Mouse (Mus musculus): ENCODE measurements at regions not wholly inside any gene's neighbourhood (a gene's known extent, or its start where the extent isn't known, plus 50 kb on each side); places are given as distances from the start of the nearest gene placed in this dataset.

GRCm38 (mm10) chr5:106296721-106297120, 161.2 kb downstream of the Barhl2 start:
- Histone ChIP-seq H3K4me3 (ENCODE audit: low read depth, low read length) (no peak overlapping the region), H3K27me3 (ENCODE audit: control insufficient read depth, insufficient read depth, low read length) (no peaks in the 10 kb centered on the region), H3K4me2 (ENCODE audit: low read depth, low read length, severe bottlenecking) (no peak overlapping the region), H3K9ac (ENCODE audit: low read length) (no peak overlapping the region), H3K4me1 (replicated peaks; ENCODE audit: control insufficient read depth, insufficient read depth, low read length) (peaks cover 10% of the 10 kb centered on the region), H3K27ac (ENCODE audit: low read depth, low read length) (no peak overlapping the region), H3K36me3 (ENCODE audit: control insufficient read depth, insufficient read depth, low read length) (no peaks in the 10 kb centered on the region), H3K9me3 (ENCODE audit: control insufficient read depth, low read length) (no peaks in the 10 kb centered on the region)
- ATAC-seq (replicated peaks; ENCODE audit: low FRiP score): no peak
- WGBS: 18% methylated on average over 6 of the region's 6 CpGs
- no peak for DNase-seq (ENCODE audit: low spot score)

DNA sequence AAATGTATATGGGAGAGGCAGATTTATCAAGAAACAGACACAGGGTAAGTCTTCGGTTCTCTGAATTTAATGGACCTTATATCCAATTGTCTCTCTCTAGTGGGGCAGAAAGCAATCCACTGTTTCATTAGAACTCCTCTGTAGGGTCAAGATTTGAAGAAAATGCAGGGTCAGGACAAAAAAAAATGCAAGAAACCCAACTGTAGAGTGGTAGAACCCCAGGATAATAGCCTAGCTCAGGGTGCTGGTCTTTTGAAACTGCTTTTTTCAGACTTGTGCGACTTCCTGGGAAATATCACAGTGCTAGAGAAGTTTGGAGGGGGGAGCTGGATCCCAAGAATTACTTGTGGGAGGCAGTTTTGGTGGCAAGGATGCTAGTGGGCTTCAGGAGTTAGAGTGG, 162.0 kb downstream of the Barhl2 start:
- ATAC-seq (replicated peaks; ENCODE audit: low FRiP score): peak; percentile 27; the same call in 1 of the 2 replicates
- Histone ChIP-seq H3K9me3 (ENCODE audit: control insufficient read depth, low read length) (no peaks in the 10 kb centered on the region), H3K4me2 (ENCODE audit: low read depth, low read length, severe bottlenecking) (no peak overlapping the region), H3K27ac (ENCODE audit: low read depth, low read length) (0 out of 2 replicates have a peak overlapping the region, but pooled peaks have one; percentile 6), H3K4me3 (ENCODE audit: low read depth, low read length) (no peak overlapping the region), H3K27me3 (ENCODE audit: control insufficient read depth, insufficient read depth, low read length) (no peaks in the 10 kb centered on the region), H3K36me3 (ENCODE audit: control insufficient read depth, insufficient read depth, low read length) (no peaks in the 10 kb centered on the region), H3K4me1 (replicated peaks; ENCODE audit: control insufficient read depth, insufficient read depth, low read length) (peaks cover 10% of the 10 kb centered on the region), H3K9ac (ENCODE audit: low read length) (no peak overlapping the region)
- 22% methylated on average over 2 of the region's 2 CpGs for WGBS
- no peak for DNase-seq (ENCODE audit: low spot score)

DNA sequence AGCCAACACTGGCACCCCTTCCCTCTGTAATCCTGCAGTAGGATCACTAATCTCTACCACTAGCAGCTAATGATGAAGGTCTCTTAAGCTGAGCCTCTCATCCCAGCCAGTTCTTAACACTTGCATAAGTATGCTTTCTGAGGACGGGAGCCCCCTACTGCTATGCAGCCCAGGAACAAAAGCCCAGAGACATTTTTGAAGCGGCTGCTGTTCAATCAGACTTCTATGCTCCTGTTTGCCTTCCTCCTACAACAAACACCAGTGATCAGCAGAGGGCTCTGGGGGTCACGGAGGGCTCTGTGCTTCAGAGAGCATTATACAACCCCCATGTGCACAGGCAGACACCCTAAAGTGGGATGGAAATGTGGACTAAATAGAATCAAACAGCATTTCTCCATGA, 162.4 kb downstream of the Barhl2 start:
- 6% methylated on average over 3 of the region's 3 CpGs for WGBS
- Histone ChIP-seq H3K4me1 (replicated peaks; ENCODE audit: control insufficient read depth, insufficient read depth, low read length) (peaks cover 10% of the 10 kb centered on the region), H3K4me2 (ENCODE audit: low read depth, low read length, severe bottlenecking) (no peak overlapping the region), H3K9me3 (ENCODE audit: control insufficient read depth, low read length) (no peaks in the 10 kb centered on the region), H3K4me3 (ENCODE audit: low read depth, low read length) (no peak overlapping the region), H3K27me3 (ENCODE audit: control insufficient read depth, insufficient read depth, low read length) (no peaks in the 10 kb centered on the region), H3K36me3 (ENCODE audit: control insufficient read depth, insufficient read depth, low read length) (no peaks in the 10 kb centered on the region), H3K9ac (ENCODE audit: low read length) (no peak overlapping the region), H3K27ac (ENCODE audit: low read depth, low read length) (no peak overlapping the region)
- DNase-seq (ENCODE audit: low spot score): no peak
- ATAC-seq (replicated peaks; ENCODE audit: low FRiP score): peak; percentile 79

- Histone ChIP-seq H3K4me3 (ENCODE audit: low read depth, low read length) (no peak overlapping the region), H3K4me1 (replicated peaks; ENCODE audit: control insufficient read depth, insufficient read depth, low read length) (peaks cover 10% of the 10 kb centered on the region), H3K4me2 (ENCODE audit: low read depth, low read length, severe bottlenecking) (no peak overlapping the region), H3K27me3 (ENCODE audit: control insufficient read depth, insufficient read depth, low read length) (no peaks in the 10 kb centered on the region), H3K9me3 (ENCODE audit: control insufficient read depth, low read length) (no peaks in the 10 kb centered on the region), H3K27ac (ENCODE audit: low read depth, low read length) (no peak overlapping the region), H3K36me3 (ENCODE audit: control insufficient read depth, insufficient read depth, low read length) (no peaks in the 10 kb centered on the region), H3K9ac (ENCODE audit: low read length) (no peak overlapping the region)
- no peak for ATAC-seq (replicated peaks; ENCODE audit: low FRiP score)
- DNase-seq (ENCODE audit: low spot score): no peak
- 82% methylated on average over 16 of the region's 16 CpGs for whole genome bisulfite sequencing
Observed at GRCm38 (mm10) chr5:106292387-106293229, 165.4 kb downstream of the Barhl2 start.

DNA sequence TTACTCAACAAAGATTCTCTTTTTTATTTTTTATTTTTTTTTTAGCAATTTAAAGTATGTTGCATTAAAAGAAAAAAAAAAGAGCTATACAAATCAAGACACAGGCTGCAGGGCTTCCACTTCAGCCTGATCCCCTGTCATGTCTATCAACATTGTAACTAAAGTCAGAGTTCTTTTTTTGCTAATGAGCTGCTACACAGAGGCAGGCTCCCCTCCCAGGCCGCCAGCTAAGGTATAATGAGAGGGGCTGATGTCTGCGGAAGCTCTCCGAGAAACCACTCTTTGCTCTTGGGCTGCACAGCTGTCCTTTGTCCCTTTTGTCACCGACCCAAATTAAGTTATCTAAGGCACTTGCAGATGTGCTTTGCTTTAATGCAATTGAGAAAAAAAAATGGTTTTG, 172.8 kb downstream of the Barhl2 start:
- H3K4me3 ChIP-seq (ENCODE audit: low read depth, low read length): no peak overlapping the region
- no peaks in the 10 kb centered on the region; the same call in 1 of the 2 replicates for H3K27me3 ChIP-seq (ENCODE audit: control insufficient read depth, insufficient read depth, low read length)
- no peak overlapping the region for H3K27ac ChIP-seq (ENCODE audit: low read depth, low read length)
- H3K4me2 ChIP-seq (ENCODE audit: low read depth, low read length, severe bottlenecking): no peak overlapping the region
- no peak for ATAC-seq (replicated peaks; ENCODE audit: low FRiP score)
- no peak overlapping the region for H3K9ac ChIP-seq (ENCODE audit: low read length)
- no peak for DNase-seq (ENCODE audit: low spot score)
- 2% methylated on average over 4 of the region's 4 CpGs for WGBS
- no peaks in the 10 kb centered on the region for H3K36me3 ChIP-seq (ENCODE audit: control insufficient read depth, insufficient read depth, low read length)
- H3K9me3 ChIP-seq (ENCODE audit: control insufficient read depth, low read length): no peaks in the 10 kb centered on the region
- H3K4me1 ChIP-seq (replicated peaks; ENCODE audit: control insufficient read depth, insufficient read depth, low read length): no peaks in the 10 kb centered on the region; the same call in 1 of the 2 replicates

DNA sequence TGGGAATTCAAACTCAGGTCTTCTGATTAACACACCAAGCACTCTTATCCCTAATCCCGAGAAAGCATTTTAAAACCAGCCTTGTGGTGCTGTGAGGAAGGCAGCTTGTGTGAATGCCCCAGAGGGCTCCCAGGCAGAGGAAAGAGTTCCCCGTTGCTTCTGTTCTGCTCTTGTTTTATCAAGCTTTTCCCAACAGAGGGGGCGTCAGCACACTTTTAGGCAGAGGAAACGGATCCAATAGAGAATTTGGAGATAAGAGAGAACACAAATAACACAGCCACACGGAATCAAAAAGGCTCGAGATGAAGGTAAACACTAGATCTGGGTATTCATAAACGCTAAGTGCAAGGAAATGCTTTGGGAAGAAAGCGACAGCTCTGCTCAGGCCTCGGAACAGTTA, 173.2 kb downstream of the Barhl2 start:
- Histone ChIP-seq H3K9ac (ENCODE audit: low read length) (no peak overlapping the region), H3K9me3 (ENCODE audit: control insufficient read depth, low read length) (no peaks in the 10 kb centered on the region), H3K27me3 (ENCODE audit: control insufficient read depth, insufficient read depth, low read length) (no peaks in the 10 kb centered on the region; the same call in 1 of the 2 replicates), H3K4me1 (replicated peaks; ENCODE audit: control insufficient read depth, insufficient read depth, low read length) (no peaks in the 10 kb centered on the region; the same call in 1 of the 2 replicates), H3K4me2 (ENCODE audit: low read depth, low read length, severe bottlenecking) (no peak overlapping the region), H3K36me3 (ENCODE audit: control insufficient read depth, insufficient read depth, low read length) (no peaks in the 10 kb centered on the region), H3K4me3 (ENCODE audit: low read depth, low read length) (no peak overlapping the region), H3K27ac (ENCODE audit: low read depth, low read length) (no peak overlapping the region)
- no peak for DNase-seq (ENCODE audit: low spot score)
- WGBS: 8% methylated on average over 9 of the region's 9 CpGs
- no peak for ATAC-seq (replicated peaks; ENCODE audit: low FRiP score)

DNA sequence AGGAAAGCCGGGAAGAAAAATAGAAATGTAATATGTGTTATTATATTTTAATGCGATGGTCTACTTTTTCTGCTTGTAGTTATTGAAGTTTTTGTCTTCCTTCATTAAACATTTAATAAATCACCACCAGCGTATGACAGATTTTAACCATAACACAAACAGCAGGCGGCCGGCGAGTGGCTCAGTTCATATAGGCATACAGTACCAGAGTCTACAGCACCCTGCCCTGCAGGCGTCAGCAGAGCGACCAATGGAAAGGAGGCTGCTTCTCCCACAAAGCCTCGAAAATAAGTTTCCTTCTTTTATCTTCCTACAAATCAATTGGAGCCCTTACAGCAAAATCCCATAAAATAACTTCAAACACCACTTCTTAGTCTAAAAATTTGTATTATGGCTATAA, 175.3 kb downstream of the Barhl2 start:
- H3K4me3 ChIP-seq (ENCODE audit: low read depth, low read length): no peak overlapping the region
- H3K27me3 ChIP-seq (ENCODE audit: control insufficient read depth, insufficient read depth, low read length): no peaks in the 10 kb centered on the region; the same call in 1 of the 2 replicates
- no peak overlapping the region for H3K27ac ChIP-seq (ENCODE audit: low read depth, low read length)
- ATAC-seq (replicated peaks; ENCODE audit: low FRiP score) (no peak), DNase-seq (ENCODE audit: low spot score) (no peak)
- H3K9me3 ChIP-seq (ENCODE audit: control insufficient read depth, low read length): no peaks in the 10 kb centered on the region
- H3K4me1 ChIP-seq (replicated peaks; ENCODE audit: control insufficient read depth, insufficient read depth, low read length): no peaks in the 10 kb centered on the region; the same call in 1 of the 2 replicates
- H3K4me2 ChIP-seq (ENCODE audit: low read depth, low read length, severe bottlenecking): no peak overlapping the region
- WGBS: 88% methylated on average over 9 of the region's 9 CpGs
- no peak overlapping the region for H3K9ac ChIP-seq (ENCODE audit: low read length)
- no peaks in the 10 kb centered on the region for H3K36me3 ChIP-seq (ENCODE audit: control insufficient read depth, insufficient read depth, low read length)

DNA sequence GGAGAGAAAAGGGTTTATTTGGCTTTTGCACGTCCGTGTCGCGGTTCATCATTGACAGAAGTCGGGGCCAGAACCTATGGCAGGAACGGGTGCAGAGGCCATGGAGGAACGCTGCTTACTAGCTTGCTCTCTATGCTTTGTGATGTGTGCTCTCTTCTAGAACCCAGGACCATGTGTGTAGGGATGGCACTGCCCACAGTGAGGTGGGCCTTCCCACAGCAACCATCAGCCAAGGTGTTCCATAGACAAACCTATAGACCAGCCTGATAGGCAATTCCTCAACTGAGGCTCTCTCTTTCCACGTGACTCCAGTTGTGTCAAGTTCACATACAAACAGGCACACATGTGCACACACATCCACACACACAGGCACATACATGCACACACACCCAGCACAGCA, 180.2 kb downstream of the Barhl2 start:
- DNase-seq (ENCODE audit: low spot score): no peak
- H3K9me3 ChIP-seq (ENCODE audit: control insufficient read depth, low read length): no peaks in the 10 kb centered on the region
- 94% methylated on average over 8 of the region's 8 CpGs for WGBS
- H3K9ac ChIP-seq (ENCODE audit: low read length): no peak overlapping the region
- H3K36me3 ChIP-seq (ENCODE audit: control insufficient read depth, insufficient read depth, low read length): no peaks in the 10 kb centered on the region
- no peaks in the 10 kb centered on the region for H3K27me3 ChIP-seq (ENCODE audit: control insufficient read depth, insufficient read depth, low read length)
- H3K27ac ChIP-seq (ENCODE audit: low read depth, low read length): no peak overlapping the region
- H3K4me1 ChIP-seq (replicated peaks; ENCODE audit: control insufficient read depth, insufficient read depth, low read length): no peaks in the 10 kb centered on the region
- H3K4me3 ChIP-seq (ENCODE audit: low read depth, low read length): no peak overlapping the region
- H3K4me2 ChIP-seq (ENCODE audit: low read depth, low read length, severe bottlenecking): no peak overlapping the region
- no peak for ATAC-seq (replicated peaks; ENCODE audit: low FRiP score)

DNA sequence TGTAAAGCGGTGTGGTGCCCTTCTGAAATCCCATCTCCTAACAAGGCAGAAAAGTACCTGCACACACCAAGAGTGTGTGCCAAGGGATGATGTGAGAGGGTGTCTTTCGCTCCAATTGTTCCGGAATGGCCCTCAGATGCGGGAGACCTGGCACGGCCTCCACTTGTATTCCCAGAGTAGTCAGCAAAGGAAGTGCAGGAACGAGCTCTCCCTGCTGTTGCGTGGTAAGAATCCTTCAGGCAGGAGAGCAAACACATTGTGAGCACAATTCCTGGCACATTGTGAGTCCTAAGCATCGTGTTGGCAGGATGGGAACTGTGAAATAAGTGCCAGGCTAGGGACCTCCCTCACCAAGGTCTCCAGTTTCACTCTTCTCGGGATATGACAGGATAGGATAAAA, 180.7 kb downstream of the Barhl2 start:
- 85% methylated on average over 9 of the region's 9 CpGs for WGBS
- DNase-seq (ENCODE audit: low spot score): no peak

More for the DNA sequence above, 180.7 kb downstream of the Barhl2 start:
- H3K4me2 ChIP-seq (ENCODE audit: low read depth, low read length, severe bottlenecking): no peak overlapping the region
- H3K9me3 ChIP-seq (ENCODE audit: control insufficient read depth, low read length): no peaks in the 10 kb centered on the region
- no peak overlapping the region for H3K27ac ChIP-seq (ENCODE audit: low read depth, low read length)
- no peaks in the 10 kb centered on the region for H3K4me1 ChIP-seq (replicated peaks; ENCODE audit: control insufficient read depth, insufficient read depth, low read length)
- no peaks in the 10 kb centered on the region for H3K27me3 ChIP-seq (ENCODE audit: control insufficient read depth, insufficient read depth, low read length)
- ATAC-seq (replicated peaks; ENCODE audit: low FRiP score): no peak
- no peak overlapping the region for H3K4me3 ChIP-seq (ENCODE audit: low read depth, low read length)
- H3K36me3 ChIP-seq (ENCODE audit: control insufficient read depth, insufficient read depth, low read length): no peaks in the 10 kb centered on the region
- no peak overlapping the region for H3K9ac ChIP-seq (ENCODE audit: low read length)
